Comparison of ENCODE assay signal across 13 mouse cellular contexts in the genomic region with DNA sequence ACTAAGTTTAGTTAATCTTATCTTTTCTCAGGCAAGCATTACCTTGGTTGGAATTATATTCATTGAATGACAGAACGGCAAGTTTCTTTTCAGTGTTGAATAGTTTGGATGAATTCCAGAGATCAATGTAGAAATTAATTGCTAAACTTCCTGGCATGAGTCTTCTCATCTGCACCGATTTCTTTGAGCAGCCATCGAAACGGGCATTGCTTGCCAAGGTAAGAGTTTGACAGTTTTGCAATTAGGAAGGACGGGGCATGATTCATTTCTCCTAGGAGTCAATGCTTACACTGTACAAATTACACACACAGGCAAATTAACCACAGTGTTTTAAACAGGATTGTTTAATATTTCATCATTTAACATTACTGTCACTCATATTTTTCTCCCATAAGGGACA.
"Had no signal": no experiment of that assay in that cellular context is flagged by ENCODE, and none has a peak within 500 bp of the region (broad histone marks: within the 10 kb centered on the region; RNA-seq: fewer than 3 reads in every experiment).

No protein-coding gene starts in this region.

- H3K27ac ChIP-seq: kidney, embryonic 15.5 days; limb, embryonic 13.5 days; liver, embryonic 12.5 days; midbrain, embryonic 12.5 days; neural tube, embryonic 13.5 days had no signal

- H3K27me3 ChIP-seq: kidney, embryonic 15.5 days; limb, embryonic 13.5 days; liver, embryonic 12.5 days; midbrain, embryonic 12.5 days; neural tube, embryonic 13.5 days had no signal

- H3K4me1 ChIP-seq: kidney, embryonic 15.5 days; limb, embryonic 13.5 days; liver, embryonic 12.5 days had no signal

- DNase-seq: kidney, adult 2 months; kidney, postnatal 14 days; left cerebral cortex, postnatal 4 days; lung, embryonic 14.5 days; lung, postnatal 10 days; lung, postnatal 4 days; right cerebral cortex, postnatal 14 days; thymus, postnatal 36 days had no signal

- H3K9ac ChIP-seq: kidney, embryonic 15.5 days; limb, embryonic 13.5 days; liver, embryonic 12.5 days; lung, embryonic 14.5 days; midbrain, embryonic 12.5 days; neural tube, embryonic 13.5 days had no signal

- H3K9me3 ChIP-seq: kidney, embryonic 15.5 days; limb, embryonic 13.5 days; liver, embryonic 12.5 days; midbrain, embryonic 12.5 days; neural tube, embryonic 13.5 days had no signal

- ATAC-seq: liver, embryonic 12.5 days had no signal

- H3K4me3 ChIP-seq: kidney, embryonic 15.5 days; limb, embryonic 13.5 days; liver, embryonic 12.5 days; midbrain, embryonic 12.5 days; neural tube, embryonic 13.5 days had no signal

- H3K4me2 ChIP-seq: kidney, embryonic 15.5 days; limb, embryonic 13.5 days; liver, embryonic 12.5 days; lung, embryonic 14.5 days; midbrain, embryonic 12.5 days; neural tube, embryonic 13.5 days had no signal

- H3K36me3 ChIP-seq: kidney, embryonic 15.5 days; limb, embryonic 13.5 days; liver, embryonic 12.5 days; midbrain, embryonic 12.5 days; neural tube, embryonic 13.5 days had no signal
